Mouse (Mus musculus): ENCODE measurements around the gene B230307C23Rik. TPM values are rescaled to one million over a fixed set of nuclear protein-coding genes. Genes with fewer than 3 reads are reported as not detected.
"Not testable (repeated sequence)": the region's sequence is repeated elsewhere in the genome, so short reads cannot be mapped to it uniquely, and the experiment has no call there.

Gene B230307C23Rik
- polyA plus RNA-seq, 1 experiment from 2014 or later, result 17.9 TPM

DNA sequence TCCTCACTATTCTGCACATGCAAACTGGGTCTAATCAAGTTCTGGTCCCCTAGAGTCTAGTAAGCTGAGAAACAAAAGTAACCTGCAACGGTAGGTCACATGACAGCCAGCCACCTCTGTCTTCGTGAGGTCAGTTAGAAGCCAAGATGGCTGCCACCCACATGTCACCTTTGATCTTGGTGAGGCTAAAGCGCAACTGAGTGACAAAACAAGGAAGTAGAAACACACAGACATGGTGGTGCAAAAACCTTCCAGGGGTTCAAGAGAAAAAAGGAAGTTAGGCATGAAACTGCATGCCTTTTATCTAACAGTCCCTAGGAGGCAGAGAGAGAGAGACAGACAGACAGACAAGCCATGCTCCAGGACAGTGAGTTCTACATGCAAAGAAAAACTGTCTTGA is 25.0 kb downstream of the B230307C23Rik start:
- Histone ChIP-seq H3K9ac (ENCODE audit: low read length) (no peak overlapping the region), H3K27ac (replicated peaks in 1 of 2; ENCODE audit: control insufficient read depth in 1 of 2, insufficient read depth in 1 of 2, low read depth in 2 of 2, low read length in 2 of 2) (no peak overlapping the region), H3K4me3 (ENCODE audit: control insufficient read depth in 1 of 2, insufficient read depth in 1 of 2, low read depth in 1 of 2, low read length in 2 of 2) (no peak overlapping the region), H3K36me3 (ENCODE audit: control insufficient read depth, insufficient read depth, low read length) (no peaks in the 10 kb centered on the region), H3K9me3 (ENCODE audit: control insufficient read depth, low read length) (peaks cover 5% of the 10 kb centered on the region; the same call in 1 of the 2 replicates), H3K4me1 (ENCODE audit: control insufficient read depth in 2 of 2, insufficient read depth in 2 of 2, low read length in 2 of 2) (no peaks in the 10 kb centered on the region), H3K4me2 (ENCODE audit: low read length) (no peak overlapping the region), H3K27me3 (ENCODE audit: control insufficient read depth, insufficient read depth, low read length) (no peaks in the 10 kb centered on the region)
- 88% methylated on average over 3 of the region's 3 CpGs for WGBS
- no peak for ATAC-seq (ENCODE audit: insufficient number of reproducible peaks, insufficient read depth, low FRiP score, low read depth)

DNA sequence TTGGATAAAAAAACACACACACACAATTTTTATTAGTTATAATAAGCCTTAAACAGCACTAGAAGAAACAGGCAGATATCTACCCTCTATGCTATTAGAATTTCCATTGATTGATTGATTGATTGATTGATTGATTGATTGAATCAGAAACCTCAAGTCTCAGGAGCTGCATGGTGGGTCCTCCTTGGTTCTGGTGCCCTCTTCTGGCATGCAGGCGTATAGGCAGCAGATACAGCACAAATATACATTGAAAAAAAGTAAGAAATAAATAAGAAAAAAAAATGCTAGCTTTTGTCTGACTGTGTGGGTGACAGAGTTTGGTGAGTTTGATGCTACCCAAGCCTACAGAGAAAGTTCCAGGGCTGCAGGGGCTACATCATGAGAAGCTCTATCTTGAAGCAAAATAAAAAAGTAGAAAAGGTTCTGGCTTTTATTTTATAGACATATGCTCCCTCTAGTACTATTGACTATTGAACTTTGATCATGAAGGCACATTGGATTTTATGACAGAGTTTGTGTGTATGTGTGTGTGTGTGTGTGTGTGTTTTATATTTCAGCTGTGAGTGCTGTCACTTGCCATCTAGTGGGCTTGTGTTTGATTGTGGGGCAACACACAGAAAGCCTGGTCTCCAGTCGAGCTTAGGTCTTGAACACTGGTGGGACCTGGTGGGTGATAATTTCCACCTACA is 25.7 kb downstream of the B230307C23Rik start:
- no peak for ATAC-seq (ENCODE audit: insufficient number of reproducible peaks, insufficient read depth, low FRiP score, low read depth)
- H3K4me3 ChIP-seq (ENCODE audit: control insufficient read depth in 1 of 2, insufficient read depth in 1 of 2, low read depth in 1 of 2, low read length in 2 of 2), result no peak overlapping the region
- no peaks in the 10 kb centered on the region for H3K27me3 ChIP-seq (ENCODE audit: control insufficient read depth, insufficient read depth, low read length)
- H3K36me3 ChIP-seq (ENCODE audit: control insufficient read depth, insufficient read depth, low read length), result no peaks in the 10 kb centered on the region
- H3K27ac ChIP-seq (replicated peaks in 1 of 2; ENCODE audit: control insufficient read depth in 1 of 2, insufficient read depth in 1 of 2, low read depth in 2 of 2, low read length in 2 of 2), result no peak overlapping the region
- H3K9me3 ChIP-seq (ENCODE audit: control insufficient read depth, low read length), result no peaks in the 10 kb centered on the region
- WGBS, result 82% methylated on average over 2 of the region's 2 CpGs
- no peak overlapping the region for H3K4me2 ChIP-seq (ENCODE audit: low read length)
- H3K4me1 ChIP-seq (ENCODE audit: control insufficient read depth in 2 of 2, insufficient read depth in 2 of 2, low read length in 2 of 2), result no peaks in the 10 kb centered on the region
- H3K9ac ChIP-seq (ENCODE audit: low read length), result no peak overlapping the region

DNA sequence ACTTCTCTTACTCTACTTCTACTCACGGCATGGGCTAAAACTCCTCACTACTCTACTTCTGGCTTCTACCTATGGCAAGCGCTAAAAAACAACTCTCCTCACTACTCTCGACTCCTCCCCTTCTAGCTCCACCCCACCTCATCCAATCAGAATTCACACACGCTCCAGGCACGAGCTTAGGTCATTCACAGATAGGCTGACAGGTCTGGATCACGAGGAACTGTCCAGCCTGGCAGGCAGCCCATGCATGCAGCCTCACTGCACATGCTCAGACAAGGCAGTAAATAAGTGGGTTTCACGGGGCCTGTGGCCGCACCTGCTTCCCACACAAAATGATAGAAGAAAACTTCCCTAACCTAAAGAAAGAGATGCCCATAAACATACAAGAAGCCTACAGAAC is 29.1 kb downstream of the B230307C23Rik start:
- H3K9me3 ChIP-seq (ENCODE audit: control insufficient read depth, low read length), result peaks cover 12% of the 10 kb centered on the region; the same call in 1 of the 2 replicates
- not testable (repeated sequence) for ATAC-seq (ENCODE audit: insufficient number of reproducible peaks, insufficient read depth, low FRiP score, low read depth); H3K4me2 ChIP-seq (ENCODE audit: low read length); H3K27me3 ChIP-seq (ENCODE audit: control insufficient read depth, insufficient read depth, low read length); H3K4me3 ChIP-seq (ENCODE audit: control insufficient read depth in 1 of 2, insufficient read depth in 1 of 2, low read depth in 1 of 2, low read length in 2 of 2); H3K9ac ChIP-seq (ENCODE audit: low read length); H3K4me1 ChIP-seq (ENCODE audit: control insufficient read depth in 2 of 2, insufficient read depth in 2 of 2, low read length in 2 of 2); H3K27ac ChIP-seq (replicated peaks in 1 of 2; ENCODE audit: control insufficient read depth in 1 of 2, insufficient read depth in 1 of 2, low read depth in 2 of 2, low read length in 2 of 2); H3K36me3 ChIP-seq (ENCODE audit: control insufficient read depth, insufficient read depth, low read length)
- 78% methylated on average over 8 of the region's 8 CpGs for WGBS

DNA sequence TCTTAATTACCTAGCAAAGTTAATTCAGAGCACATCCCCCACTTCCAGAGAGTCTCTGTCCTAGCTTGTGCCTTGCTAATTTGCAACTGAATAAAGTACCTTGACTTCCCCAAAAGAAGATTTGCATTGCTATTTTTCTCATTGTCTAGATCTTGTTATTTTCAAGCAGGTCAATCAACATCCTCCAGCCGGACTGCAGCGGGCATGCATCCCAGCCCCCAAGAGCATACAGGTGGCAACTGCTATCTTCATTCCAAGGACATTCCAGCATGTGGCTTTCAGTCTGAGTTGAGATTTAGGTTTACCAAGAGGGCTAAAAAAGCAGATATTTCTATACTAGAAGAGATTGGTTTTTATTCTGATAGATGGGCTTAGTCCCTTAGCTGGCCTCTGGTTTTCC is 37.9 kb downstream of the B230307C23Rik start:
- peaks cover 12% of the 10 kb centered on the region; the same call in 1 of the 2 replicates for H3K9me3 ChIP-seq (ENCODE audit: control insufficient read depth, low read length)
- not testable (repeated sequence) for H3K27ac ChIP-seq (replicated peaks in 1 of 2; ENCODE audit: control insufficient read depth in 1 of 2, insufficient read depth in 1 of 2, low read depth in 2 of 2, low read length in 2 of 2); ATAC-seq (ENCODE audit: insufficient number of reproducible peaks, insufficient read depth, low FRiP score, low read depth); H3K4me1 ChIP-seq (ENCODE audit: control insufficient read depth in 2 of 2, insufficient read depth in 2 of 2, low read length in 2 of 2); H3K36me3 ChIP-seq (ENCODE audit: control insufficient read depth, insufficient read depth, low read length); H3K27me3 ChIP-seq (ENCODE audit: control insufficient read depth, insufficient read depth, low read length); H3K9ac ChIP-seq (ENCODE audit: low read length); H3K4me3 ChIP-seq (ENCODE audit: control insufficient read depth in 1 of 2, insufficient read depth in 1 of 2, low read depth in 1 of 2, low read length in 2 of 2); H3K4me2 ChIP-seq (ENCODE audit: low read length)
- WGBS, result 98% methylated on average over 2 of the region's 2 CpGs

DNA sequence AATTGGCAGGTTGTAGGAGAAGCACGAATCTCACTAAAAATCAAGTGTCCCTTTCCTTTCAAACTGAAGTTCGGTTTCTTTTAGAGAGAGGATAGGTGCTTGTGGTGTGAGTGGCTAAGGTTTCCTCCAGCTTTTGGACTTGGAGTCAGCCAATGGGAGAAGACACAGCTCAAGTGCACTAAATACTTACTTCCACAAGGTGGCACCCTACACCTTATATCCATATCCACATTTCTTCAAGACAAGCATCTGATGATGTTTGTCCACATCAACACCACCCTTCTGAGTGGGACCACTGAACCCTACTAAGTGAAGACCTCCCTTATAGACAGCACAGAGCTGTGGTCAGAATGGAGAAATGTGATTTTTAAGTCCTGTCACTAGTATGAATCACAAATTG is 44.6 kb downstream of the B230307C23Rik start:
- Histone ChIP-seq H3K27me3 (ENCODE audit: control insufficient read depth, insufficient read depth, low read length) (no peaks in the 10 kb centered on the region), H3K9ac (ENCODE audit: low read length) (no peak overlapping the region), H3K9me3 (ENCODE audit: control insufficient read depth, low read length) (no peaks in the 10 kb centered on the region), H3K27ac (replicated peaks in 1 of 2; ENCODE audit: control insufficient read depth in 1 of 2, insufficient read depth in 1 of 2, low read depth in 2 of 2, low read length in 2 of 2) (no peak overlapping the region), H3K4me2 (ENCODE audit: low read length) (no peak overlapping the region), H3K36me3 (ENCODE audit: control insufficient read depth, insufficient read depth, low read length) (no peaks in the 10 kb centered on the region), H3K4me3 (ENCODE audit: control insufficient read depth in 1 of 2, insufficient read depth in 1 of 2, low read depth in 1 of 2, low read length in 2 of 2) (no peak overlapping the region), H3K4me1 (ENCODE audit: control insufficient read depth in 2 of 2, insufficient read depth in 2 of 2, low read length in 2 of 2) (no peaks in the 10 kb centered on the region)
- WGBS, result 75% methylated on average over 2 of the region's 2 CpGs
- ATAC-seq (ENCODE audit: insufficient number of reproducible peaks, insufficient read depth, low FRiP score, low read depth), result no peak

DNA sequence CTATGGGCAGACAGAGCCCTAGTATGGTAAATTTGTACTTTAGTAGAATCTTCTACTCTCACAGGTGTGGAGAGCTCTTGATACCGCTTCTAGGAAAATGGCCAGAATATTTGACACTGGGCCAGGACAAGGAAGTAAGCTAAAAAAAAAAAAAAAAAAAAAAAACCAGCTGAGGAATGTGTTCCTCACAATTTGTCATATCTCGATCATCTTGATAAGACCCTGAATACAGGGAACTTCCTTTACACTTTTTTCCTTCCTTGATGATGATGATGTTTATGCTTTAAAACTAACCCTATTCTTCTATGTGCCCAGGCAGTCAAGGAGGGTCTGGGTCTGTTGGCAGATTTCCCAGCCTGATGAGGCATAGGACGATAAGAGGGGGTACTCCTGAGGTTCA is 82.3 kb downstream of the B230307C23Rik start:
- H3K27ac ChIP-seq (replicated peaks in 1 of 2; ENCODE audit: control insufficient read depth in 1 of 2, insufficient read depth in 1 of 2, low read depth in 2 of 2, low read length in 2 of 2); H3K9me3 ChIP-seq (ENCODE audit: control insufficient read depth, low read length); ATAC-seq (ENCODE audit: insufficient number of reproducible peaks, insufficient read depth, low FRiP score, low read depth); H3K4me2 ChIP-seq (ENCODE audit: low read length); H3K9ac ChIP-seq (ENCODE audit: low read length); H3K4me3 ChIP-seq (ENCODE audit: control insufficient read depth in 1 of 2, insufficient read depth in 1 of 2, low read depth in 1 of 2, low read length in 2 of 2); H3K36me3 ChIP-seq (ENCODE audit: control insufficient read depth, insufficient read depth, low read length); H3K27me3 ChIP-seq (ENCODE audit: control insufficient read depth, insufficient read depth, low read length): not testable (repeated sequence)
- H3K4me1 ChIP-seq (ENCODE audit: control insufficient read depth in 2 of 2, insufficient read depth in 2 of 2, low read length in 2 of 2), result peaks cover 0 to 12% of the 10 kb centered on the region in 2 experiments; a peak in 3 of 4 replicates
- WGBS, result 63% methylated on average over 2 of the region's 3 CpGs

DNA sequence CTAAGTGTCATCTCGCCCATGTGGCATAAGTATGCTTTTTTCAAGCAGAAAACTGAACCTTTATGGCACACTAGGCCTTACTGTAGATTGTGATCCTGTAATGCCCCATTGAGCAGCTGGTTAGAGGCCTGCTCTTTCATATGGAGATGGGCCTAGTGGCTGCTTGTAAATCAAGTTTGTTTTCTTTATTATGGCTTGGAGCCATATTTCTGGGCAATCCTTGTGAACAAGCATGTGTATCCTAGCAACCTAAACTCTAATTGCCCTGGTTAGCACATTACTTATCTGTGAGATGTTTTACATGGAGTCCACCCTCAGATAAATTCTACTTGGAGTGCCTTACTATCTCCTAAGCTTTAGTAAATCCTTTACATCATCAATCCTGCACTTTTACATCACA is 84.0 kb downstream of the B230307C23Rik start:
- H3K4me1 ChIP-seq (ENCODE audit: control insufficient read depth in 2 of 2, insufficient read depth in 2 of 2, low read length in 2 of 2), result peaks cover 0 to 12% of the 10 kb centered on the region in 2 experiments; a peak in 3 of 4 replicates
- H3K27ac ChIP-seq (replicated peaks in 1 of 2; ENCODE audit: control insufficient read depth in 1 of 2, insufficient read depth in 1 of 2, low read depth in 2 of 2, low read length in 2 of 2); H3K36me3 ChIP-seq (ENCODE audit: control insufficient read depth, insufficient read depth, low read length); ATAC-seq (ENCODE audit: insufficient number of reproducible peaks, insufficient read depth, low FRiP score, low read depth); H3K27me3 ChIP-seq (ENCODE audit: control insufficient read depth, insufficient read depth, low read length); H3K9me3 ChIP-seq (ENCODE audit: control insufficient read depth, low read length): not testable (repeated sequence)
- WGBS, result 95% methylated on average over 1 of the region's 1 CpGs
- H3K4me2 ChIP-seq (ENCODE audit: low read length), result peak overlapping the region; percentile 73
- H3K4me3 ChIP-seq (ENCODE audit: control insufficient read depth in 1 of 2, insufficient read depth in 1 of 2, low read depth in 1 of 2, low read length in 2 of 2), result peak overlapping the region in 1 of 2 experiments; percentile 84; a peak in 2 of 4 replicates
- H3K9ac ChIP-seq (ENCODE audit: low read length), result peak overlapping the region; percentile 76

All from heart, embryonic 14.5 days (tissue).